Mouse (Mus musculus) neural tube, embryonic 14.5 days (tissue): Measurements from ENCODE around the gene Pde6h. TPM values are rescaled to one million over a fixed set of nuclear protein-coding genes. Genes with fewer than 3 reads are reported as not detected.

Source experiments
- ATAC-seq: fragments of 200-750 bp; cut with Nextera tagmentation; 2 replicates; pipeline ENCODE4 v1.8.0; 2017; ENCODE audit warnings: low read depth, mild to moderate bottlenecking, moderate TSS enrichment, moderate library complexity
- H3K27ac ChIP-seq: fragments of 300-500 bp; sonication (generic); 2 replicates; pipeline ENCODE4 v1.5.1; 2014; ENCODE audit warnings: low read depth, mild to moderate bottlenecking, control low read depth, low read length, moderate library complexity, mixed read lengths
- H3K27me3 ChIP-seq: fragments of 300-500 bp; sonication (generic); 2 replicates; pipeline ENCODE4 v1.6.1; 2014; ENCODE audit warnings: low read length; ENCODE audit not compliant: control insufficient read depth, insufficient read depth
- H3K36me3 ChIP-seq: fragments of 300-500 bp; sonication (generic); 2 replicates; pipeline ENCODE4 v1.6.1; 2014; ENCODE audit warnings: low read length, mixed read lengths; ENCODE audit not compliant: control insufficient read depth, insufficient read depth
- H3K4me1 ChIP-seq: fragments of 300-500 bp; sonication (generic); 2 replicates; pipeline ENCODE4 v1.6.1; 2014; ENCODE audit warnings: low read length; ENCODE audit not compliant: control insufficient read depth, insufficient read depth
- H3K4me2 ChIP-seq: fragments of 300-500 bp; sonication (generic); 2 replicates; pipeline ENCODE4 v1.6.1; 2014; ENCODE audit warnings: mild to moderate bottlenecking, low read depth, low read length, control low read depth
- H3K4me3 ChIP-seq: fragments of 300-500 bp; sonication (generic); 2 replicates; pipeline ENCODE4 v1.5.1; 2014; ENCODE audit warnings: low read depth, low read length, control low read depth, mixed read lengths
- H3K9ac ChIP-seq: fragments of 300-500 bp; sonication (generic); replicated peaks from 2 replicates; pipeline ENCODE4 v1.6.1; 2014; ENCODE audit warnings: low read depth, mild to moderate bottlenecking, control low read depth, low read length, mixed read lengths
- H3K9me3 ChIP-seq: fragments of 300-500 bp; sonication (generic); 2 replicates; pipeline ENCODE4 v1.6.1; 2016; ENCODE audit warnings: low read length; ENCODE audit not compliant: control insufficient read depth
- WGBS: fragments of 180-500 bp; shearing (Covaris S2); extraction: QIAGEN DNeasy Blood & Tissue Kit; methylation state at CpG from one replicate; pipeline ENCODE4 v1.1.7; 2014; 5-methylcytosine and 5-hydroxymethylcytosine counted together
- polyA plus RNA-seq: library from polyadenylated mRNA; unstranded; fragments of >200 nt; fragmentation: Nextera tagmentation; extraction: Ambion mirVana; gene quantifications from 2 replicates; pipeline ENCODE4 v1.2.1, GENCODE M21; 2014

Pde6h gene
- polyA plus RNA-seq, 1 experiment from 2014 or later, result not detected

- Histone ChIP-seq H3K27me3 (no peaks in the 10 kb centered on the region), H3K9me3 (no peaks in the 10 kb centered on the region), H3K36me3 (no peaks in the 10 kb centered on the region), H3K9ac (no peak overlapping the region), H3K4me3 (no peak overlapping the region), H3K4me1 (no peaks in the 10 kb centered on the region), H3K4me2 (no peak overlapping the region), H3K27ac (no peak overlapping the region)
- ATAC-seq, result no peak
- 93% methylated on average over 5 of the region's 5 CpGs for WGBS
These were observed 87.6 kb downstream of the Pde6h start for GRCm38 (mm10) chr6:137011187-137011586.

- Histone ChIP-seq H3K27me3 (no peaks in the 10 kb centered on the region), H3K9me3 (no peaks in the 10 kb centered on the region), H3K9ac (no peak overlapping the region), H3K4me3 (no peak overlapping the region), H3K27ac (no peak overlapping the region), H3K4me1 (no peaks in the 10 kb centered on the region), H3K36me3 (no peaks in the 10 kb centered on the region), H3K4me2 (no peak overlapping the region)
- no peak for ATAC-seq
- WGBS, result 70% methylated on average over 6 of the region's 6 CpGs
These were observed 90.7 kb downstream of the Pde6h start for GRCm38 (mm10) chr6:137014346-137014745.

GRCm38 (mm10) chr6:137017216-137017973 is 93.8 kb downstream of the Pde6h start:
- Histone ChIP-seq H3K4me1 (no peaks in the 10 kb centered on the region), H3K27ac (no peak overlapping the region), H3K4me2 (no peak overlapping the region), H3K4me3 (no peak overlapping the region), H3K36me3 (no peaks in the 10 kb centered on the region), H3K27me3 (no peaks in the 10 kb centered on the region), H3K9ac (no peak overlapping the region), H3K9me3 (no peaks in the 10 kb centered on the region)
- ATAC-seq, result no peak
- WGBS, result 91% methylated on average over 7 of the region's 7 CpGs

Other genes with a start within 250 kb of the Pde6h start
- 0.31 TPM in 1 of 2 replicates, not detected in the other for gene Gucy2c, start 142.1 kb upstream of the Pde6h start, polyA plus RNA-seq
- 0.50 and 0.56 TPM in 2 replicates for gene Hist4h4, start 119.4 kb upstream of the Pde6h start, polyA plus RNA-seq
- 92.1 and 103 TPM in 2 replicates for gene H2afj, start 115.6 kb upstream of the Pde6h start, polyA plus RNA-seq
- gene BC049715, start 96.2 kb upstream of the Pde6h start, polyA plus RNA-seq, result 1.1 and 1.8 TPM in 2 replicates
- gene Wbp11, start 95.6 kb upstream of the Pde6h start, polyA plus RNA-seq, result 72.3 and 80.2 TPM in 2 replicates
- 1.6 and 2.5 TPM in 2 replicates for gene Smco3, start 88.4 kb upstream of the Pde6h start, polyA plus RNA-seq
- 0.23 TPM in 1 of 2 replicates, not detected in the other for gene Art4, start 66.1 kb upstream of the Pde6h start, polyA plus RNA-seq
- gene Mgp, start 48.0 kb upstream of the Pde6h start, polyA plus RNA-seq, result 3.1 and 11.7 TPM in 2 replicates
- not detected in 2 replicates for gene Erp27, start 1.7 kb upstream of the Pde6h start, polyA plus RNA-seq
- 6.9 and 15.6 TPM in 2 replicates for gene Arhgdib, start 18.1 kb downstream of the Pde6h start, polyA plus RNA-seq
- 6.6 and 8.5 TPM in 2 replicates for gene Rerg, start 246.7 kb downstream of the Pde6h start, polyA plus RNA-seq